Mouse (Mus musculus) kidney, adult 18-20 months (tissue): ENCODE data around the gene Grid1.

Experiments
- DNase-seq: peaks from one replicate; pipeline ENCODE4 v3.0.0; 2021

Gene Grid1

GRCm38 (mm10) chr14:35120905-35121304 lies 301.0 kb downstream of the Grid1 start:
- no peak for DNase-seq

GRCm38 (mm10) chr14:35122111-35122510 lies 302.2 kb downstream of the Grid1 start:
- no peak for DNase-seq

GRCm38 (mm10) chr14:35123260-35123875 lies 303.5 kb downstream of the Grid1 start:
- no peak for DNase-seq

- no peak for DNase-seq
Measured at GRCm38 (mm10) chr14:35127616-35128015, 307.7 kb downstream of the Grid1 start.

- DNase-seq: no peak
Measured at GRCm38 (mm10) chr14:35135056-35135455, 315.1 kb downstream of the Grid1 start.

GRCm38 (mm10) chr14:35138069-35138468 lies 318.2 kb downstream of the Grid1 start:
- no peak for DNase-seq

GRCm38 (mm10) chr14:35139824-35140223 lies 319.9 kb downstream of the Grid1 start:
- no peak for DNase-seq

- no peak for DNase-seq
Measured at GRCm38 (mm10) chr14:35152450-35152849, 332.5 kb downstream of the Grid1 start.

- DNase-seq: no peak
Measured at GRCm38 (mm10) chr14:35153701-35154277, 333.9 kb downstream of the Grid1 start.

- peak; percentile 23 for DNase-seq
Measured at GRCm38 (mm10) chr14:35154364-35154763, 334.5 kb downstream of the Grid1 start.

GRCm38 (mm10) chr14:35157069-35157655 lies 337.3 kb downstream of the Grid1 start:
- peak; percentile 29 for DNase-seq

- no peak for DNase-seq
Measured at GRCm38 (mm10) chr14:35159296-35159695, 339.4 kb downstream of the Grid1 start.

GRCm38 (mm10) chr14:35167451-35167850 lies 347.5 kb downstream of the Grid1 start:
- peak; percentile 59 for DNase-seq

- no peak for DNase-seq
Measured at GRCm38 (mm10) chr14:35173861-35174260, 354.0 kb downstream of the Grid1 start.

- DNase-seq: no peak
Measured at GRCm38 (mm10) chr14:35176021-35176420, 356.1 kb downstream of the Grid1 start.

GRCm38 (mm10) chr14:35179076-35179475 lies 359.2 kb downstream of the Grid1 start:
- DNase-seq: no peak

- DNase-seq: no peak
Measured at GRCm38 (mm10) chr14:35185399-35185798, 365.5 kb downstream of the Grid1 start.

- no peak for DNase-seq
Measured at GRCm38 (mm10) chr14:35192256-35192655, 372.3 kb downstream of the Grid1 start.

- DNase-seq: no peak
Measured at GRCm38 (mm10) chr14:35197371-35197770, 377.5 kb downstream of the Grid1 start.

GRCm38 (mm10) chr14:35198447-35198846 lies 378.5 kb downstream of the Grid1 start:
- DNase-seq: no peak

- DNase-seq: no peak
Measured at GRCm38 (mm10) chr14:35198899-35199298, 379.0 kb downstream of the Grid1 start.

GRCm38 (mm10) chr14:35209444-35209843 lies 389.5 kb downstream of the Grid1 start:
- DNase-seq: no peak

GRCm38 (mm10) chr14:35219021-35219420 lies 399.1 kb downstream of the Grid1 start:
- no peak for DNase-seq

GRCm38 (mm10) chr14:35222196-35222595 lies 402.3 kb downstream of the Grid1 start:
- no peak for DNase-seq

- no peak for DNase-seq
Measured at GRCm38 (mm10) chr14:35227581-35227980, 407.7 kb downstream of the Grid1 start.
